Mouse (Mus musculus): Measurements from ENCODE around the gene Kcnj4.

Kcnj4 gene

GRCm38 (mm10) chr15:79504707-79505452 lies at the start of gene Kcnj4:
Gene Kcnj4, minus strand, starts transcription at chr15:79505241.
- WGBS, result 2% methylated on average over 60 of the region's 60 CpGs

- 87% methylated on average over 5 of the region's 5 CpGs for WGBS
Measured at GRCm38 (mm10) chr15:79552566-79552965, 47.5 kb upstream of the Kcnj4 start.

- WGBS, result 99% methylated on average over 2 of the region's 2 CpGs
Measured at GRCm38 (mm10) chr15:79548226-79548625, 43.2 kb upstream of the Kcnj4 start.

- WGBS, result 70% methylated on average over 17 of the region's 17 CpGs
Measured at GRCm38 (mm10) chr15:79547289-79547820, 42.3 kb upstream of the Kcnj4 start.

GRCm38 (mm10) chr15:79546410-79547288 lies 41.6 kb upstream of the Kcnj4 start, which contains the start of gene Ddx17:
Gene Ddx17, minus strand, starts transcription at chr15:79546741.
- under 1% methylated on average over 84 of the region's 84 CpGs for WGBS

GRCm38 (mm10) chr15:79545921-79546399 lies 40.9 kb upstream of the Kcnj4 start:
- under 1% methylated on average over 52 of the region's 52 CpGs for WGBS

GRCm38 (mm10) chr15:79545496-79545895 lies 40.5 kb upstream of the Kcnj4 start:
- WGBS, result under 1% methylated on average over 3 of the region's 3 CpGs

GRCm38 (mm10) chr15:79543968-79544367 lies 38.9 kb upstream of the Kcnj4 start:
- 51% methylated on average over 3 of the region's 3 CpGs for WGBS

GRCm38 (mm10) chr15:79533796-79534195 lies 28.8 kb upstream of the Kcnj4 start:
- WGBS, result 76% methylated on average over 3 of the region's 3 CpGs

GRCm38 (mm10) chr15:79529935-79530334 lies 24.9 kb upstream of the Kcnj4 start:
- WGBS, result 71% methylated on average over 7 of the region's 7 CpGs

- WGBS, result 43% methylated on average over 5 of the region's 5 CpGs
Measured at GRCm38 (mm10) chr15:79527991-79528639, 23.1 kb upstream of the Kcnj4 start.

GRCm38 (mm10) chr15:79527192-79527591 lies 22.2 kb upstream of the Kcnj4 start:
- 71% methylated on average over 4 of the region's 4 CpGs for WGBS

GRCm38 (mm10) chr15:79525979-79526768 lies 21.1 kb upstream of the Kcnj4 start:
- WGBS, result 49% methylated on average over 9 of the region's 9 CpGs

GRCm38 (mm10) chr15:79525564-79525963 lies 20.5 kb upstream of the Kcnj4 start:
- WGBS, result 75% methylated on average over 5 of the region's 5 CpGs

- 62% methylated on average over 16 of the region's 16 CpGs for WGBS
Measured at GRCm38 (mm10) chr15:79519400-79520220, 14.6 kb upstream of the Kcnj4 start.

- 90% methylated on average over 3 of the region's 3 CpGs for WGBS
Measured at GRCm38 (mm10) chr15:79518571-79518970, 13.5 kb upstream of the Kcnj4 start.

GRCm38 (mm10) chr15:79517710-79518109 lies 12.7 kb upstream of the Kcnj4 start:
- WGBS, result 76% methylated on average over 4 of the region's 4 CpGs

- under 1% methylated on average over 71 of the region's 71 CpGs for WGBS
Measured at GRCm38 (mm10) chr15:79516171-79517096, 11.4 kb upstream of the Kcnj4 start, which contains the start of gene Kdelr3. Gene Kdelr3, plus strand, starts transcription at chr15:79516411.

- 21% methylated on average over 9 of the region's 9 CpGs for WGBS
Measured at GRCm38 (mm10) chr15:79513940-79514339, 8.9 kb upstream of the Kcnj4 start.
